Mouse (Mus musculus) megakaryocyte, embryonic 14.5 days (primary cell): ENCODE results near the gene Mgme1.

Experiments
- FLI1 ChIP-seq: IDR thresholded peaks from 2 replicates; pipeline ENCODE4 v1.6.1; 2012; ENCODE audit warnings: low read length, inconsistent platforms, mixed read lengths
- GATA1 ChIP-seq: IDR thresholded peaks from 3 replicates; pipeline ENCODE4 v1.6.1; 2012; ENCODE audit warnings: mixed read lengths, low read length, inconsistent platforms, borderline replicate concordance

- no peak for TF ChIP-seq GATA1
- TF ChIP-seq FLI1: no peak
Measured at GRCm38 (mm10) chr2:144280568-144280967, 10.1 kb downstream of the Mgme1 start.
